Mouse (Mus musculus) brain, embryonic 14.5 days (tissue): ENCODE data around the gene Lhx4.

Experiments
- CTCF ChIP-seq: fragments of 200-500 bp; IDR thresholded peaks from 2 replicates; pipeline ENCODE4 v1.5.1; 2012; ENCODE audit warnings: inconsistent platforms, mild to moderate bottlenecking, moderate library complexity, borderline replicate concordance; ENCODE audit not compliant: insufficient read depth, insufficient read length; ENCODE audit errors: extremely low read depth
- POLR2A ChIP-seq: fragments of 200-500 bp; IDR thresholded peaks from 2 replicates; pipeline ENCODE4 v1.6.1; 2012; ENCODE audit warnings: mild to moderate bottlenecking, inconsistent platforms, borderline replicate concordance; ENCODE audit not compliant: poor library complexity, insufficient read depth, insufficient read length, severe bottlenecking; ENCODE audit errors: extremely low read depth

DNA sequence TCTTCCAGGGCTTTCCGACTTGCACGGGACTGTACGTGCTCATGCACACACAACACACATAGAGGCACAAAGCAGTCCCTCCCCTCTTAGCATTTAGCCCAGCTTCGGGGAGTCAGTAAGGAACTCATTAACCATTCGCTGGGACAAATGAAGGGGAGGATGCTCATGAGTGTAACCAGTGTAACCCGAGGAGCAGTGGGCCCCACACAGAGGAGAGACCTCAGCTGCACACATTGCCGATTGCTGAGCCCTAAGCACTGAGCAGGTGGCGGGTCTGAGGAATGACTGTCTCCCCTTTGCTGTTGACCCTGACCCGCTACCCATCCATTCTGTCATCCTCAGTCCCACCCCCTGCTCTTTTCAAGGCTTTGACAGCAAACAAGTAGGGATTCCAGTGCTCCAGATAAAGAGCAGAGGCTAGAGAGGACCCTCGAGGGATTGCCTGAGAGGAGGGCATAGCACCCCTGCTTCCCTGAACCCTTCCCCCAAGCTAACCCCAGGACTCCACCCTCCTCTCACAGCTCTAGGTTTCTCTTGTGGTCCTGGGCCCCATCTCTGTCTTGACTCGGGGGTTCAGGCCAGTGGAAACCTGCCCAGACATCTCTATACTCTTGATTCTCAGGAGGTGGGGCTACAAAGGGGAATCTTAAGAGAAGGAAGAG is 836 bp downstream of the Lhx4 start:
- TF ChIP-seq CTCF (no peak), POLR2A (no peak)
